Mouse (Mus musculus): Measurements from ENCODE around the gene Telo2.
A peak's percentile ranks its signal among the peaks of the same experiment; 100 is the strongest.
"Not testable (repeated sequence)": the region's sequence is repeated elsewhere in the genome, so short reads cannot be mapped to it uniquely, and the experiment has no call there.

Telo2 gene

DNA sequence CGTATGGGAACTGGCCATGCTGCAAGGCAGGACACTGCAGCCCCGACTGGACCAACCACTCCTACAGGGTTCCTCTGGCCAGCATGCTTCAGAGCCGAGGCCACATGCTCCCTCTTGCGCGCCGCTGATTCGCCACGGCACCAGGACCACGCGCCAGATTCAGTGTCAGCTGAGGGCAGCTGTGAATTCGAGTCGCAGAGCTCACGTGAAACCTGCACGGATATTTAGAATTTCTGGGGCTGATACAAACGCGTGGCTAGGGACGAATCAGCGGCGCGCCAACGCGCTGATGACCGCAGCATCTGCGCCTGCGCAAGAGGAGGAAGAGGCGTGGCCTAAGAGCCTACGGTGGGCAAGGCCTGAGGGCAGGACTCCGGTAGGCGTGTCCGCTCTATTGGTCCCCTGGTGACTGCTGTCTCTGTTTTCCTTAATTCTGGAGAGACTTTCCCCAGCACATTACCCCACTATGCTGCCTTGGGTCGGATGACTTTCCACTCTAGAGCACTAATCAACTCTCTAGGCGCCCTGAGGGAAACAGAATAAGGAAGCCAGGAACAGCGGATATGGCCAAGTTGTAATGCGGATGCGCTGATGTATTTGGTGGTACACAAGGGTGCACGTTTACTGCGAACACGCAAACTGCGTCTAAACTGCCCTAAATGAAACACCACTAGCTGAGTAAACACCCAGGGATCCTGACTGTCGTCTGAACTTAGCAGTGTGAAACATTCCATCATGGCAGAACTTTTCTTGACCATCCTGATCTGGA lies at the start of gene Telo2:
Gene Telo2, minus strand, starts transcription at position 304 of the 769 bp plus-strand sequence.
- DNase-seq (ENCODE audit: low spot score): peak; percentile 98

DNA sequence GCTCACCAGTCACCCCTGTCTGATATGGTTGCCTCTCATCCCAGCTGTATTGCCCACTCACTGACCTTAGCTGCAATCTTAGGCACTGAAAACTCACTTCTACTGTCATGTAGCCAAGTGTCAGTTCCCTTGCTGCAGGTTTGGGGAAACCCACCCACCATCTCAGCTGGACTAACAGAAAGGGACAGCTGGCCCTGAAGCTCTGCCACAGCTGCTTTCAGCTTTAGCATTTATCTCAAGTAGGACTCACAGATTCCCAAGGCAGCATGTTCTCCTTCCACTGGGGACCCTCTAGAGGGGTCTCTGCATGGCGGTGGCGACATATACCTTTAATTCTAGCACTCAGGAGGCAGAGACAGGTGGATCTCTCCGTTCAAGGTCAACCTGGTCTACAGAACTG lies 49.0 kb upstream of the Telo2 start:
- no peak for DNase-seq (ENCODE audit: low spot score)

DNA sequence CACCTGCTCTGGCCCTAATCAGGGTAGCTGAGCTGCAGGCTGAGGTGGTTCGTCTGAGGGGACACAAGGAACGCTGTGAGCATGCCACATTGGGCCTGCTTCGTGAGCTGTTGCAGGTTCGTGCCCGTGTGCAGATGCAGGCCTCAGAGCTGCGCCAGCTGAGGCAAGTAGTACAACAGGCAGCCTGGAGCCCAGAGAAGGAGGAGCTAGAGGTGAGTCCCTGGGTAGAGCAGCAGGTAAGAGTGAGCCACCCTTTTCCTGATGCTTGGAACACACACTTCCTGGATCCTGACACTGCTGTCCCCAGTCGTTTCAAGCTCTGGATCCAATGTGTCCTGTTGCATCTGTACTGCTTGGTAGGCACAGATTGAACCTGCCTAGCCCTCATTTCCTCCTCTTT lies 47.6 kb upstream of the Telo2 start:
- DNase-seq (ENCODE audit: low spot score): no peak

DNA sequence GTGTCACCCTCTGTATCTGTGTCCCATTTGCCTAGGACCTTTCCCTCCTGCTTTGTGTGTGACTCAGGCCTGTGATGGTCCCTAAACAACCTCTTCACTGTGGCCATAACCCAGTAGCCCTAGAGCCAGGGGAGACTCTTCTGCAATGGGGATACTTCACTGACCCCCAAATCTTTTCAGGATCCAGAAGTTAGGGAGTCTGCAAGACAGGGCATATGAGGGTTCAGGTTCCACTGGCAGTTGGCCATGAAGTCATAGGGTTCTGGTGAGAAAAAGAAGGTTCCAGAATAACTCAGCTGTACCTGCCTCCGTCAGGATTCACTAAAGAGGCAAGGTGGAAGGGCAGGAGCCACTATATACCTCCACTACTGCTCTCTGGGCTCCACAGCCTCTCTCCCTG lies 46.4 kb upstream of the Telo2 start, which contains the start of gene Ccdc154:
Gene Ccdc154, plus strand, starts transcription at position 301 of the 400 bp plus-strand sequence.
- no peak for DNase-seq (ENCODE audit: low spot score)

DNA sequence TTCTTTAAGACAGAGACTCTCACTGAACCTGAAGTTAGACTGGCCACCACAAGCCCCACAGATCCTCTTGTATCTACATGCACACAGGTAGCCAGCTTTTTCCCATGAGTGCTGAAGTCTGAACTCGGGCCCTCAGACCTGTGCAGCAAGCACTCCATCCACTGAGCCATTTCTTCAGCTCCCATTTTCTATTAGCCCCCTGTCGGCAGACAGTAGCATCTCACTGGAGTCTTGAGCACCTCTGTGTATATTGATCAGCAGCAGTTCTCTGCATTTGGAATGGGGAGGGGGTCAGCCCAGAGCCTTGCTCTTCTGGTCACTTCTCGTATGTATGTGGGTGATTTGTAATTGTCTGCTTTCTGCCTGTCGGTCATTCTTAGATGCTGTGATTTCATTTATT lies 24.2 kb upstream of the Telo2 start:
- peak; percentile 28 for DNase-seq (ENCODE audit: low spot score)

DNA sequence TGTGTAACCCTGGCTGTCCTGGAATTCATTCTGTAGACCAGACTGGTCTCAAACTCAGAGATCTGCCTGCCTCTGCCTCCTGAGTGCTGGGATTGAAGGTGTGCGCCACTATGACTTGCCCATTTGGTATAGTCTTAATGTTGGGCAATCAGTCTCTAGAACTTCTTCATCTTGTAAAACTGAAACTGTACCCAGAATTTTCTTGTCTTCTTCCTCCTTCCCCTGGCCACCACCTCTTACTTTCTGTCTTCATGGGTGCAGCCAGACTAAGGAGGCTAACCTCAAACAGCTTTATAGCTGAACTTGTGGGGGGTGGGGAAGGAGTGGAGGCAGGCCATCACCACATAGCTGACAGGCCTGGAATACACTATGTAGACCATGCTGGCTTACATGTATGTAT lies 23.0 kb upstream of the Telo2 start:
- DNase-seq (ENCODE audit: low spot score): no peak

DNA sequence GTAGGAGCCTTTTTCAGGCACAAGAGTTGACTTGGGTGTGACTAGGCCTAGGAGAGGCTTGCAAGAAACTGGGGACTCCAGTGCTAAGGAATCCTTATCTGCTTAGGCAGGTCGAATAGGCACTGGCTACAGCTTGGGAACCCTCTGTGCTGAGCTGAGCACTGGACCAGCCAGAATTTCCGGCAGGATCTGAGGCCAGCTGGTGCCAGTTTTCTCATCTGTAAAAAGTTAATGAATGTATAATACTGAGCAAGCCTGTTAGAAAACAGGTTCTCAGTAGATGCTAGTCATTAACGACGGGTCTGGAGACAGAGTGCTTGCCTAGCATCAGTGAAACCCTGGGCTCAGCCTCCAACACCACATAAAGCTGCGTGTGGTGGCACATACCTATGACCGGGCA lies 19.9 kb upstream of the Telo2 start:
- no peak for DNase-seq (ENCODE audit: low spot score)

DNA sequence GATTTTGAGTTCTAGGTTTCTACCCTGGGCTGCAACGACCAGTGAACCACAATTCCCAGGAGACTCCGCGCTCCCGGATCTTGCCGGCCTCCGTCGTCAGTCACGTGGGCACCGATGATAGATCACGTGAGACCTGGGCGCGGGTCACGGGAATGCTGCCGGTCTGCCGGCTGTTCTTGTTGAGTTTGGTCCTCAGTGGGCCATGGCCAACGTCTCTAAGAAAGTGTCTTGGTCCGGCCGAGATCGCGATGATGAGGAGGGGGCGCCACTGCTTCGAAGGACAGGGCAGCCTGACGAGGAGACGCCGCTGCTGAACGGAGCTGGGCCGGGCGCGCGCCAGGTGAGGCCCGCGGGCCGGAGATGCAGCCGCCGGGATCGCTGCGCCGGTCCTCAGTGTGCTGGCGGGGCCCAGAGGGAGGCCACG lies 17.5 kb upstream of the Telo2 start, which contains the start of gene Clcn7:
Gene Clcn7, plus strand, starts transcription at position 117 of the 424 bp plus-strand sequence.
- peak; percentile 96 for DNase-seq (ENCODE audit: low spot score)

DNA sequence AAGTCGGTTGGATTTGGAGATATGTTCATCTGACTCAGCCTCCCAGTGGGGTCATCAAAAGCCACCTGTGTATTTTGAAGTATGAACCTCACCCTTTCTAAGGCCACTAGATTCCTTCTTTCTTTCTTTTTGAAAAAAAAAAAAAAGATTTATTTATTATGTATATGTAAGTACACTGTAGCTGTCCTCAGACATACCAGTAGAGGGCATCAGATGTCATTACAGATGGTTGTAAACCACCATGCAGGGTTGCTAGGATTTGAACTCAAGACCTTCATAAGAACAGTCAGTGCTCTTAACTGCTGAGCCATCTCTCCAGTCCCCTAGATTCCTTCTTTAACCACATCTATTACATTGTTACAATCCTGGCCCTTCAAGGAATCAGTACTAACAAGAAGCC lies 14.3 kb upstream of the Telo2 start:
- DNase-seq (ENCODE audit: low spot score): no peak

DNA sequence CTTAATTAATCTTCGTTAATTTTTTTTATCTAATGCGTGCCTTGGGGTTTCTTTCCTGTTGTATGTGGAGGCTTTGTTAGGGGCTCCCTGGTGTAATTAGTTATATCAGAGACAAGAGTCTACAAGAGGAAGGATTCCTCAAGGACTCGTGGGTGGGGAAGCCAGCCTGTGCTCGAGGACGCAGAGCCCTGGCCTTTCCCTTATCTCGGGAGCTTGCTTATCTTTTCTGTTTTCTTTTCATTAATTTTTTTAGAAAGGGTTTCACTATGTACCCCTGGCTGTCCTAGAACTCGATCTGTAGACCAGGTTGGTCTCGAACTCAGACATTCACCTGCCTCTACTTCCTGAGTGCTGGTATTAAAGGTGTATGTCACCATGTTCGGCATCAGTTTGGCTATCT lies 11.9 kb upstream of the Telo2 start:
- no peak for DNase-seq (ENCODE audit: low spot score)

DNA sequence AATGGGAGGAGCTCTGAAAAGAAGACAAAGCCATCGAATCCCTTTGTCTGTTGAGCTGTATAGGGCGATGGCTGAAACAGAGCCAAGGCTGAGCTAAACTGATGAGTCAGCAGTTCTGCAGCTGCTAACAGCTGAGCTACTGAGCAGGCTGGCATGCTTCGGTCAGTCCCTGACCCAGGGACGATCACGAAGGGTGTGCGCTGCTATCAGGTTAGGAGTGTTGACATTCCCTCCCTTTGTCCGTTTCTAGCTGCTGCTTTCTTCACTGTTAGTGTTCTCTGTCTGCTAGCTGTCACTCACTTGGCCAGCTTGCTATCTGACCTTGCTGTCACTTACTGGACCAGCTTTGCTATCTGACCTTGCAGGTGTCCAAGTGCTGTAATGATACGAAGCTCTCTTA lies 11.3 kb upstream of the Telo2 start:
- DNase-seq (ENCODE audit: low spot score): peak; percentile 53

DNA sequence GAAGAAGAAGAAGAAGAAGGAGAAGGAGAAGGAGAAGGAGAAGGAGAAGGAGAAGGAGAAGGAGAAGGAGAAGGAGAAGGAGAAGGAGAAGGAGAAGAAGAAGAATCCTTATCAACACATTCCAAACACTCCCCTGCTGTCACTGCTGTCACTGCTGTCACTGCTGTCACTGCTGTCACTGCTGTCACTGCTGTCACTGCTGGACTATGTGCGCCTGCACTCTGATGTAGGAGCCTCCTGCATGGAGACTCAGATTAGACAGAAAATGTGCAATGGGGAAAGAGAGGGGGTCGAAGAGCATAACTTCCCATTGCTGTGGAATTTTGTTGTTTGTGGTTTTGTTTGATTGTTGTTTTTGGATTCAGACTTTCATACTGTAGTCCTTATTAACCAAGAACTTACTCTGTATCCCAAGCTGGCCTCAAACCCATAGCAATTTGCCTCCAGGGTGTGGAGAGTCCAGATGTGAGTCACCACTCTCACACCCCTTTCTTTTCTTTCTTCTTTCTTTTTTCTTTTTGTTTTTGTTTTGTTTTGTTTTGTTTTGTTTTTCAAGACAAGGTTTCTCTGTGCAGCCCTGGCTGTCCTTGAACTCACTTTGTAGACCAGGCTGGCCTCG lies 9.8 kb upstream of the Telo2 start:
- not testable (repeated sequence) for DNase-seq (ENCODE audit: low spot score)

DNA sequence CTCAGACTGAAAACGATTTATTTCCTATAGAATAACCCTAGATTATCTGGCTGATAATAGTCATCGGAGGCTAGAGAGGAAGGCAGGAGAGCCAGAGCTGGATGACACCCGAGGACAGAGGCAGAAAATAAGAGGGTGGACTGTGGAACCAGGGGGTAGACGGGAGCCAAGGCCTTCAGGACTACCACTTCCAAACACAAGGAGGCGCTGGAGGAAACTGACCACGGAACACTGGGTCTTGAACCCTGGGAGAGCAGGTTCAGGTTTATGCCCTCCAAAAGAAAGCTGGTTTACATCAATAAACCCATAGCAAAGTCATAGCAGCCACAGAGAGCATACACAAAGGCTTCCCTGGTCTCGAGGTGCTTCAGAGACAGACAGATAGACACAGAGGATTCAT lies 8.2 kb upstream of the Telo2 start:
- DNase-seq (ENCODE audit: low spot score): peak; percentile 34

DNA sequence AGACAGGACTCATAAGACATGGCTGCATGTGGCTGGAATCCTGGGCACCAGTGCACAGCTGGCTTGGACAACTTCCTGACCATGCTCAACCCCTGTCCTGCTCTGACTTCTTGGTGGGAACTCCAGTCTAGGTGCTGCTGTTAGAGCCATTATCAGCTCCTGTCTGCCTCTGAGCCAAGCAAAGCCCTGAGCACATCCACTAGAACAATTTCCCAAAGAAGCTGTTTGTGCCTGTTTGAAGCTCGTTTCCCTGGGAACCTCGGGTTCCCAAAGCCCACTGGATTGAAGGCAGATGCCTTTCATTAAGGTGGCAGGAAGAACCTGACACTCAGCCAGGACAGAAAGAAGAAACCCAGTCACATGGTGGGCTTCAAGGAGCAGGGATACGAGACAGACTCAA lies 4.6 kb upstream of the Telo2 start, which contains the start of gene Ptx4:
Gene Ptx4, plus strand, starts transcription at position 355 of the 400 bp plus-strand sequence.
- no peak for DNase-seq (ENCODE audit: low spot score)

DNA sequence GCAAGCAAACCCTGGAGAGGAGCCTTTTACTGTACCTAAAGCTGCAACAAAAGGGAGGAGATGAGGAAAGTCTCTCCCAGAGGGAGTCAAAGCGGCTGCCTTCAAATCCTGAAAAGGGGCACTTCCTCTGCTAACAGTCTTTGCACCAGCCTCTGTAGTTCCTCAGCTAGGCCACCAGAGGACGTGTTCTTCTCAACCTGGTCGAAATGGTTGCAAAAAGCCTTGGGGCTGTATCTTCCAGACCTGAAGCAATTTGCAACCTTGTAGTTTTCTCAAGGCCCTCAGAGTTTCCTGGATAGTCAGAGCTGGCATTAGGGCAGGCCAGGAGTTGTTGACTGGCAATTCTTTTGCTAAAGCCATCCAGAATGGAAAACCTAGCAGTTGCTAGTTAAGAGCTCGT lies 1.5 kb upstream of the Telo2 start:
- DNase-seq (ENCODE audit: low spot score): peak; percentile 7

DNA sequence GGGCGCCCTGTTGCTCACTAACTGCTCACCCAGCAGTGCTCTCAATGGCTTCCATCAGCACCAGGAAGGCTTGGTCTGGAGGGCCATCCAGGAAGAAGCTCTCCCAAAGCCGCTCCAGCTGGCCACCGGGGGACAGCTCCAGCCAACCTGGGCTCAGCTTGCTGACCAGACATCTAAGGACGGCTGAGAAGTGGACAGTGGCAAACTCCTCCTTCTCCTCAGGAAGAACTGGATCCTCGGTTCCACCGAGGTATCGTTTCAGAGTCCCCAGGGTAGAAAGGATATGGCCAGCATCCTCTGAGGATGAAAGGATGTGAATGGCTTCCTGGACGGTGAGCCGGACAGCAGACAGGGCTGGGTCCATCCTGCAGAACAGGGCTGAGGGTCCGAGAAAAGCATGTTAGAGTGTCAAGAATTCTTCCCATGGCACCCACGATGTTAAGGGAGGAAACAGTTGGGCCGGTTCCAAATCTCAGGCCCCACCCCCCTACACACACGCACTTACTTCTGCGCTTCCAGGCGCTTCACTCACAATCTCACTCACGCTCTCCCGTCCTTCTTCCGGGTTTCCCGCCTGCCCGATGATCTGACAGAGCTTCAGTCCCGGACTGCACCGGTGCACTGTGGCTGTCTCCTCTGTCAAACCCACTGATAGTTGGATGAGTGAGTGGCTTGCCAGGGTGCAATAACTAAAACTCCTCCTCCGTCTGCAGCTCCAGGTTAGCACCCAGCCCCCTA lies 690 bp downstream of the Telo2 start:
- peak; percentile 54 for DNase-seq (ENCODE audit: low spot score)

DNA sequence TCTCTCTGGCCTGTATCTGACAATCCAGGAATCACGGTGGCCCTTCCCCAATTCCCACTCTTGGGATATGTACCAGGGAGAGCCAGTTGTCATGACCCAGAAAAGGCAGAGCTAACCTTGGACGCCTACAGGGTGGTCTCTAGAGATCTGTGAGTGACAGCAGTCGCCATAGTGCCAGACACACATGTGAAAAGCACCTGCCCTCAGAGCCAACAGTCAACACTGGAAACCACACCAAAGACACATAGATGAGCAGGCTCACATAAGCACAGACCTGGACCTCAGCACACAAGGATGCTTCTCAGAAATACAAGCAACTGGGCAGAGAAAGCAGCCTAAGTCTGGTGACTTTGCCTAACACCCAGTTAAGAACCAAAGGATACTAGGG lies 3.4 kb downstream of the Telo2 start:
- no peak for DNase-seq (ENCODE audit: low spot score)

DNA sequence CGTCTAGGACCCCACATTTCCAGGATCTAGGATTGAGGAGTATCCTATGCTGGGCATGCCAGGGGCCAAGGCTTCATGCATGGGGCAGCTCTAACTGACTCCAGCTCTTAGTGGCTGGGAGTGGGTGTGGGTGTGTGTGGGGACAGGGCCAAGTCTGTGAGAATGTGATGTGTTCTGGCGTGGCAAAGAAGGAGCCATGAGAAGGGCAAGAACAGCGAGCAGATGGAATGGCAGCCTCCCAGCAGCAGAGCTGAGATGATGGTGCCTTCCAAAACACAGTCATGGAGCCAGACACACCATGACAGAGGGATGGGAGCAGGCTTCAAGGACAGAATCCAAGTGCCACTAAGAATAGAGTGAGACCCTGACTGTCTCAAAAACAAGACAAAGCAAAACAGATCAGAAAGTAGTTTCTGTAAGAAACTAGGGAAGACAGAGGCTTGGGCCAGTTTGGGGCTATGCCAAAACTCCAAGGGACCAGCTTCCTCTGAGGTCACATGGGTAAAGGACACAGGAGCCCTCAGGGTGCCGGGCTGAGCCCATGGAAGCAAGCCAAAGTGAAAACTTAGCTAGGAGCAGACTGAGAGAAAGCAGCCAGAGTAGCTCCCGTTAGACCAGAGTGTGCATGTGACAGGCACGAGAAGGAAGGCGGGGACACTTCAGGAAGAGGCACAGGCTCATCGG lies 3.9 kb downstream of the Telo2 start:
- no peak for DNase-seq (ENCODE audit: low spot score)

DNA sequence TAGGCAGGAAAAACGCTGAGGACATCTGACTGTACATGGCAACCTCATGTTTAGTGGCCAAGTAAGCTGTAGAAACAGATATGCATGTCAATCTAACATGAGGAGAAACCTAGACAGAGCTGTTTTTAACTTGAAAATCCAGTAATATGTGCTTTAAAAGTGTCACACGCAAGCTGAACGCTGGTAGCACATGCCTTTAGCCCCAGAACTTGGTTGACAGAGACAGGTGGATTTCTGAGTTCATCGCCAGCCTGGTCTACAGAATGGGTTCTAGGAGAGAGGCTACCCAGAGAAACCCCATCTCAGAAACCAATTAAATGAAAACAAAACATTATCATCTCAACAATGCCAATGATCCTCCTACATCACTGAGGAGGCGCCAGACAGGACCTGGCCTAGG lies 4.5 kb downstream of the Telo2 start:
- no peak for DNase-seq (ENCODE audit: low spot score)

DNA sequence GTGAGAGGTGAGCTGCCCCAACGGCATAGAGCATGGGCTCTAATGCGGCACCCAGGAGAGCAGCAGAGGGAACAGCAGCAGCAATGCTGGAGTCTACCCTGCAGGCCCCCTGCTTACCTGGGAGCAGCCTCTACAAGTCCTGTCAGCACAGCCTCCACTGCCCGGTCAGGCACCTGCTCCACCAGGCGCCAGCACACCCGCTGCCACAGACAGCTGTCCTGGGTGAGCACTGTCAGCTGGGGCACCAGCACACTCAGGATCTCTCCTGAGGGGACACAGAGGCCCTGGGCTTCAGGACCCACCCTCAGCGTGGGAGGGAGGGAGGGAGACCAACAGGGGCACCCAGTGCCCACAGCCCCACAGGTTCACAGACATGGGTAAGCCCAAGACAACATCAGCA lies 5.2 kb downstream of the Telo2 start:
- no peak for DNase-seq (ENCODE audit: low spot score)

DNA sequence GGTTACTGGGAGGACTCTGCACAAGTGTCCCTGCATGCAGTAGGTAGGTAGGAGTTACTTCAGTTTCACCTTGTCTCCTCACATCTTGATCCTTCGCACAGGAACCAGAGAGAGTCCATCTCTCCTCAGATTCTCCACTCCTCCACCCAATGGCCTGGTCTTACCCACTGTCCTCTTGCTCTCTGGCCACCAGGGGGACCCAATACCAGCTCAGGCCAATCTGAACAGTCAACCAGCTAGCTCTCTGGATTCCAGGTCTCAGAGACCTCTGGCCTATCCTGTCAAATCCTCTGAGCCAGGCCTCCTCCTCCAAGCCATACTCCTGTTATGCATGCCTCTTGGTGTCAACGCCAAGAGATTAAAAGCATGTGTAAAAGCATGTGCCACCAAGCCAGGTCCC lies 6.2 kb downstream of the Telo2 start:
- peak; percentile 62 for DNase-seq (ENCODE audit: low spot score)

DNA sequence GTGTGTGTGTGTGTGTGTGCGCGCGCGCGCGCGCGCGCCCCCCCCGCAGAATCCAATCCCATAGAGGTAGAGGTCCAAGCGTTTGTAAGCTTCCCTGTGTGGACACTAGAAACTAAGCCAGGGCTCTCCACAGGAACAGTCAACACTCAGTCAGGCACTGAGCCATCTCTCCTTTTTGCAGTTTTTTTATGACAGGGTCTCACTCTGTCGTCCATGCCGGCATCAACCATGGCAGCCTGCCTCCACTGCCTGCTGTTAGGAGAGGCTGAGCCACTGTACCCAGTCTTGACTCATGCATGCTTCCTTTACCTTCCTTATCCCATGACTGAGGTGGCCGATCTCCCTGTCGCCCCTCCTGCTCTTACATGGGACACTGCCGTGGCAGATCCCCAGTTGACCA lies 8.0 kb downstream of the Telo2 start:
- no peak for DNase-seq (ENCODE audit: low spot score)
